In the genomic region with DNA sequence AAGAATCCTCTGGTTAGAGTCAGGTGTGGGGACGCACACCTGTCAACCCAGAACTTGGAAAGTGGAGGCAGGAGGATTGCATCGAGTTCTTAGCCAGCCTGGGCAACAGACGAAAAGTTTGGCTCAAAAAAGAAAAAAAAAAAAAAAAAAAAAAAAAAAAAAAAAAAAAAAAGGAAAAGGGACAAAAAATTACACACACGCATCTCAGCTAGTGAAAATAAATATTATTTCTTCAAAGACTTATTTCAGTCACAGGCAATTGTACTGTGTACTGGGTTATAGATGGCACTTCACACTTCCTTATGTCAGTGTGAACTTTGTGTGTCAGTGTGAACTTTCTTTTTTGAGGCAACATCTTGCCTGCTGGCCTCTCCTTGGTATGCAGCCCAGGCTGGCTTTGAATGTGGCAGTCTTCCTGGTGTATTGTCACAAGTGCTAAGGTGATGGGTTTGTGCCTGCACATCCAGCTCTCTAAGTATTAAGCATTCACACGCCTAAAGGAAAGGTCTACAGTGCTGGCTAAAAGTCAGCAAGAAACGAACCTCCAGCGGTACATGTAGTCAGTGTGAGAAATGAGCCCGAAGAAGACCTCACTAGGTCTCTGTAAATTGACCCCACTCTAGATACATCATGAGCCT, we compare ENCODE assay signal across 8 mouse cellular contexts. TPM values are rescaled to one million over a fixed set of nuclear protein-coding genes. Genes with fewer than 3 reads are reported as not detected.
DNase-seq lines count a peak whose midpoint lies in the region; ATAC-seq and TF ChIP-seq lines count a peak whose summit lies in the region.

No protein-coding gene starts in this region.

- peak overlapping the region; percentile 95 for H3K4me3 ChIP-seq in layer of hippocampus, adult 2 months
- H3K4me3 ChIP-seq in hindbrain, embryonic 16.5 days (ENCODE audit: low read length) = peak overlapping the region; percentile 75

- H3K4me1 ChIP-seq in hindbrain, embryonic 16.5 days (ENCODE audit: control insufficient read depth, insufficient read depth, low read depth, low read length) = peaks cover 9% of the 10 kb centered on the region

- no peak for ATAC-seq in hindbrain, embryonic 16.5 days

- peak overlapping the region; percentile 65 for H3K4me2 ChIP-seq in hindbrain, embryonic 16.5 days (ENCODE audit: low read length)

- peak overlapping the region; percentile 98 for H3K27ac ChIP-seq in layer of hippocampus, adult 2 months
- peak overlapping the region; percentile 94; the same call in 1 of the 2 replicates for H3K27ac ChIP-seq in hindbrain, embryonic 16.5 days (ENCODE audit: low read depth, low read length)

- no peaks in the 10 kb centered on the region for H3K9me3 ChIP-seq in hindbrain, embryonic 16.5 days (ENCODE audit: control insufficient read depth, low read length)

- DNase-seq in layer of hippocampus, adult 2 months (ENCODE audit: low spot score in 2 of 2) = no peak
- DNase-seq in layer of hippocampus, adult 8-10 months (ENCODE audit: low spot score in 2 of 2) = no peak
- peak; percentile 22 to 32 for DNase-seq in cerebellum, postnatal 10 days
- peak; percentile 36 for DNase-seq in naive thymus-derived CD4-positive, alpha-beta T cell, adult 2 months (ENCODE audit: low read depth)
- DNase-seq in urinary bladder, postnatal 10 days (ENCODE audit: low spot score) = no peak
- DNase-seq in spleen, postnatal 36 days (ENCODE audit: low spot score in 2 of 2) = no peak
- no peak for DNase-seq in right cerebral cortex, postnatal 4 days

- no peaks in the 10 kb centered on the region for H3K27me3 ChIP-seq in hindbrain, embryonic 16.5 days (replicated peaks; ENCODE audit: control insufficient read depth, insufficient read depth, low read length)

- H3K9ac ChIP-seq in hindbrain, embryonic 16.5 days (ENCODE audit: low read depth, low read length) = peak overlapping the region; percentile 86

- TF ChIP-seq CTCF in layer of hippocampus, adult 2 months (conservative IDR thresholded peaks at IDR 0.05) = no peak

- WGBS in hindbrain, embryonic 16.5 days = 54% methylated on average over 8 of the region's 8 CpGs

- H3K36me3 ChIP-seq in hindbrain, embryonic 16.5 days (ENCODE audit: control insufficient read depth, insufficient read depth, low read length) = no peaks in the 10 kb centered on the region

RNA-seq across cellular contexts. Expression of a gene that starts 0.7 kb away (rescaled TPM):
- 100 to 1,000 TPM; 106 to 108 TPM for total RNA-seq in layer of hippocampus, adult 2 months (2021)
- 100 to 1,000 TPM in 2 of 4 experiments, 10 to 100 TPM in 2; 88.0 to 114 (median 98.7) TPM for total RNA-seq in layer of hippocampus, adult 8-10 months (2022)
- polyA plus RNA-seq in hindbrain, embryonic 16.5 days (2015; fragmentation: Nextera tagmentation; extraction: Ambion mirVana) = 39.0 and 41.6 TPM in 2 replicates

Comparison
In these comparisons a context has a peak if more than half of its experiments do, and no peak if none do; other contexts are left out.
1. DNase-seq: peak in cerebellum, postnatal 10 days (2 of 2) and naive thymus-derived CD4-positive, alpha-beta T cell, adult 2 months (single experiment); none in layer of hippocampus, adult 2 months (0 of 2), layer of hippocampus, adult 8-10 months (0 of 2), urinary bladder, postnatal 10 days (single experiment), spleen, postnatal 36 days (0 of 2) and right cerebral cortex, postnatal 4 days (single experiment).